Mouse (Mus musculus) adrenal gland, postnatal 36 days (tissue): ENCODE measurements around the gene Zscan18. TPM values are rescaled to one million over a fixed set of nuclear protein-coding genes. Genes with fewer than 3 reads are reported as not detected.

Experiments used
- total RNA-seq, 2 experiments: library from RNA; stranded (reverse); gene quantifications; 2 replicates each; pipeline ENCODE4 v1.2.3; 2021

Zscan18 gene
- total RNA-seq, 2 experiments from 2014 or later, result 2.3 to 4.3 TPM

Other genes with a start within 250 kb of the Zscan18 start
- gene Vmn2r53, start 194.8 kb downstream of the Zscan18 start, total RNA-seq, result under 1 TPM; 0.03 to 0.07 TPM
- gene Vmn2r54, start 163.3 kb downstream of the Zscan18 start, total RNA-seq, result not detected
- not detected for gene Vmn2r55, start 118.6 kb downstream of the Zscan18 start, total RNA-seq
- gene Vmn2r56, start 68.6 kb downstream of the Zscan18 start, total RNA-seq, result not detected
- gene Zfp329, start 15.2 kb upstream of the Zscan18 start, total RNA-seq, result 10 to 100 TPM; 10.5 to 11.0 TPM
- gene Zfp110, start 31.1 kb upstream of the Zscan18 start, total RNA-seq, result 10 to 100 TPM; 22.2 to 24.0 TPM
- 1 to 10 TPM; 3.2 to 3.4 TPM for gene Zfp128, start 77.5 kb upstream of the Zscan18 start, total RNA-seq
- gene Zscan22, start 94.2 kb upstream of the Zscan18 start, total RNA-seq, result 10 to 100 TPM; 10.7 to 13.6 TPM
- 100 to 1,000 TPM; 919 to 976 TPM for gene Rps5, start 118.7 kb upstream of the Zscan18 start, total RNA-seq
- under 1 TPM; 0.20 to 0.63 TPM for gene Rnf225, start 123.8 kb upstream of the Zscan18 start, total RNA-seq
- gene Zfp324, start 162.2 kb upstream of the Zscan18 start, total RNA-seq, result 1 to 10 TPM; 9.3 to 9.5 TPM
- gene Zfp446, start 174.2 kb upstream of the Zscan18 start, total RNA-seq, result 1 to 10 TPM; 5.9 to 7.6 TPM
- under 1 TPM in 1 of 2 experiments, not detected in 1; 0.20 TPM for gene Slc27a5, start 194.6 kb upstream of the Zscan18 start, total RNA-seq
- 100 to 1,000 TPM; 221 to 229 TPM for gene Trim28, start 195.5 kb upstream of the Zscan18 start, total RNA-seq
- gene Zbtb45, start 206.4 kb upstream of the Zscan18 start, total RNA-seq, result 10 to 100 TPM; 11.7 to 13.6 TPM
- 100 to 1,000 TPM; 178 to 225 TPM for gene Chmp2a, start 231.2 kb upstream of the Zscan18 start, total RNA-seq
- 100 to 1,000 TPM; 173 to 178 TPM for gene Ube2m, start 234.6 kb upstream of the Zscan18 start, total RNA-seq